Mouse (Mus musculus) adipocyte (in vitro differentiated cells): Measurements from ENCODE around the gene Mrpl4.

Experiments
- DNase-seq: peaks from one replicate; pipeline ENCODE4 v3.0.0-alpha.2; 2016; ENCODE audit warnings: low spot score

The Mrpl4 gene

DNA sequence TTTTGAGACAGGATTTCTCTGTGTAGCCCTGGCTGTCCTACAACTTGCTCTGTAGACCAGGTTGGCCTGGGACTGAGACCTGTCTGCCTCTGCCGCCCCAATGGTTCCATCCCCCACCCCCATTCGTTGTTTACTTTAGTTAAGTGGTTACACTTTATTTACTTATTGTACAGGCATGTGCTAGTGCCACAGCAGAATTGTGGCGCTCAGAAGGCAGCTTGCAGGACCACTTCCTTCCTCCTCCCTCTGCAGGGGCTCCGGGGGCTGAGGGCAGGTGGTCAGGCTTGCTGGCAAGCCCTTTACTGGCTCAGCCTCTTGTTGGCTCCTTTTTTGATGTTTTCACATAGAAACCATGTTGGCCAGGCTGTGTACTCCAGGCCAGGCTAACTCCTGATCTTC is 14.6 kb downstream of the Mrpl4 start:
- no peak for DNase-seq

GRCm38 (mm10) chr9:21018600-21018999 is 16.1 kb downstream of the Mrpl4 start:
- no peak for DNase-seq

- DNase-seq, result no peak
These were observed 18.8 kb downstream of the Mrpl4 start for GRCm38 (mm10) chr9:21021363-21021762.

DNA sequence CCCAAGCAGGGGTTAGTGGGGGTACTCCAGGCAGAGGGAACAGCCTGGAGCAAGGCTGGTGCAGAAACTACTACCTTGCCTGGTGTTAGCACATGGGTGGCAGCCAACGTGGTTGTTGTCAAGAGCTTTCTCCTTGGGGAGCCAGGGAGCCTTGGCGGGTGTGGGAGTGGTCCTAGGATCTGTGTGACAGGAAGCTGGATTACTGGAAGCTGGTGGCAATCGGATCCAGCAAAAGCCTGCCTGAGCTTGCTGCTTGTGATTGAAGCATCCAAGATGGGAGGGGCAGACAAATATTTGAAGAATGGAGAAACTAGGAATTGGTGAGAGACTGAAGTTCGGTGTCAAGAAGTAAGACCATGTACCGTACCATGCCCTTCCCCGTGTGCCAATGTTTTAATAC is 19.8 kb downstream of the Mrpl4 start:
- peak; percentile 23 for DNase-seq

DNA sequence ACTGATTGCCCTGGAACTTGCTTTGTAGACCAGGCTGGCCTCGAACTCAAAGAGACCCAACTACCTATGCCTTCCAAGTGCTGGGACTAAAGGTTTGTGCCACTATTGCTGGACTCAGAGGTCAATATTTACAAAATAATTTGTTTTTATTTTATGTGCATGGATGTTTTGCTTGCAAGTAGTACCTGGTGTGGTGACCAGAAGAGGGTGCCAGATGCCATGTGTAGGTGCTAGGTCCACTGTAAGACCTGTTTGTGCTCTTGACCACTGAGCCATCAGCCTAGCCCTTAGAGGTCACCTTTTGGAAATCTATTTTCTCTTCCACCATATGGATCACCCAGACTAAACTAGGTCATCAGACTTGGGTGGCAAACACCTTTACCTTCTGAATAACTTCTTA is 20.2 kb downstream of the Mrpl4 start:
- no peak for DNase-seq

- no peak for DNase-seq
These were observed 22.8 kb downstream of the Mrpl4 start for GRCm38 (mm10) chr9:21025258-21025810.

- no peak for DNase-seq
These were observed 24.3 kb downstream of the Mrpl4 start for GRCm38 (mm10) chr9:21026849-21027248.

DNA sequence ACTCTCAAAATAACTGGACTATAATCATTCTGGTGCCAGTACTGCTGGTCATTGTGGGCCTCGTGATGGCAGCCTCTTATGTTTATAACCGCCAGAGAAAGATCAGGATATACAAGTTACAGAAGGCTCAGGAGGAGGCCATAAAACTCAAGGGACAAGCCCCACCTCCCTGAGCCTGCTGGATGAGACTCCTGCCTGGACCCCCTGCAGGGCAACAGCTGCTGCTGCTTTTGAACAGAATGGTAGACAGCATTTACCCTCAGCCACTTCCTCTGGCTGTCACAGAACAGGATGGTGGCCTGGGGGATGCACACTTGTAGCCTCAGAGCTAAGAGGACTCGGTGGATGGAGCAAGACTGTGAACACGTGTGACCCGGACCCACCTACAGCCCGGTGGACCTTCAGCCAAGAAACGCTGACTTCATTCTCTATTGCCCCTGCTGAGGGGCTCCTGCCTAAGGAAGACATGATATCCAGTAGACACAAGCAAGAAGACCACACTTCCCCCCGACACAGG is 25.3 kb downstream of the Mrpl4 start:
- DNase-seq, result no peak

GRCm38 (mm10) chr9:21028560-21029110 is 26.1 kb downstream of the Mrpl4 start:
- no peak for DNase-seq

- no peak for DNase-seq
These were observed 26.9 kb downstream of the Mrpl4 start, which contains the start of gene Icam4 for GRCm38 (mm10) chr9:21029291-21030054. Icam4 (plus strand) TSS chr9:21029373.

DNA sequence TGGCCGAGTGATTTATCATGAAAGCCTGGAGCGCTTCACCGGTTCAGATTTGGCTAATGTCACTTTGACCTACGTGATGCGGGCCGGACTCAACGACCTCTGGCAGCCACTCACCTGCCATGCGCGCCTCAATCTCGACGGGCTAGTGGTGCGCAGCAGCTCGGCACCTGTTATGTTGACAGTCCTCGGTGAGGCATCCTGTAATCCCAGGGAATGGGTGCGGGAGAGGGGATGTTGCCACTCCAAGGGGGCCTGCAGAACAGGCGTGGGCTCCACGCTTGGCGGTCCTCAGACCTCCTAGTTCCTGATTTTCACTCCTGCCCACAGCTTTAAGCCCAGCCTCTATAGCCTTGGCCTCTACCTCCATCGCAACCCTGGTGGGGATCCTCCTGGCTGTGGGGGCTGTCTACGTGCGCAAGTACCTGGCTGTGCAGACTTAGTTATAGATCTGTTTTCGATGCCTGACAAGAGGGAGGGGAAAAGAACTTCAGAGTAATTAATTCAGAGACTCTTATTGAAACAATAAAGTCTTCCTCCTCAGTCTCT is 27.6 kb downstream of the Mrpl4 start:
- no peak for DNase-seq

DNA sequence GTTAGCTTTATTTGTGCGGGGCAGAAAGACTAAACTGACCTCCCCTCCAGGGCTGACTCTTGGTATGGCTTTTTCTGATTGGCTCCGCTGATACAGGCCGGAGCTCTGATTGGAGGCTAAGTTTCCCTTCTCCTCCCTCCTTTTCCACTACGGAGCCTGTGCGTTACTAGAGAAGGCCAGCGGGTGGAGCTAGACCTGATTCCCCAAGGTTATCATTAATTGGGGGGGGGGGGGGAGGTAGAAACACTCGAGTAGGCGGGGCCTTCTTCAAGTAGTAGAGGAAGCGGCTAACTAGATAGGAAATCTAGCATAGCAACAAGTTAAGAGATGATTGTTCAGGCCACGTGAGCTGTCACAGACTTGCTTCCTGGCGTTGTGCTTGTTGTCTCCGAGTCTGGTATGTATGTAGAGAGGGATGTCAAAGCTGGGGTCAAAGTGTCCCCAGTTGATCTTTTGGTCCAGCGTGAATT is 28.3 kb downstream of the Mrpl4 start:
- DNase-seq, result peak; percentile 89

DNA sequence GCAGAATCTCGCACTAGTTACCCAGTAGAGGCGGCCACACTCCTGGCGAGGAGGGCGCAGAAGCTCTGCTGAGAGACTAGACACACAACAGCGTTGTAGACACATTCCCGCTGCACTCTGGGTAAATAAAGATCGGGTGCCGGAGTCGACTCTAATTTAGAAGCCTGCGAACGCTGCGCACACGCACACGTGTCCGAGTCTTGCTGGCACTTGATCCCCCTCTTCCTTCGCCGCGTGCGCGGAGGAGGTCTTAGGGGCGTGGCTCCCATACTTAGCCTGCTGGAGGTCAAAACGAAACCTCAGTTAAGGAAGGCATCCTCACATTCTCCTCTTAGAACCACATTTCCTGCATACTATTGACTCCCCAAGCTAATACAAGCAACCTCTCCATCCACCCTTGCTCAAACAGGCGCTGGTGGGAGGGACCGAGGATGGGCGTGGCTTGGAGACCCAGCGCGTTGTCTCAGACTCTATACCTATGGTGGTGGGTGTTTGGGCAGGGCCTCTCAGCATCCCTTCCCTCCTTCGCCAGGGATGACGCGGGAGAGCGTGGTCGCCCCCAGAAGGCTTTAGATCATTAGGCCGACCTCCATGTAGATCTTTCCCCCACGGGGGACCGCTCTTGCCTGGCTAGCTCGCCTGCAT is 28.8 kb downstream of the Mrpl4 start:
- DNase-seq, result no peak

- no peak for DNase-seq
These were observed 29.4 kb downstream of the Mrpl4 start, which contains the start of gene Icam5 for GRCm38 (mm10) chr9:21031896-21032351. Icam5 (plus strand) TSS chr9:21032073.

GRCm38 (mm10) chr9:21032491-21032890 is 30.0 kb downstream of the Mrpl4 start:
- no peak for DNase-seq

GRCm38 (mm10) chr9:21033136-21033535 is 30.6 kb downstream of the Mrpl4 start:
- DNase-seq, result peak; percentile 75

- DNase-seq, result no peak
These were observed 32.0 kb downstream of the Mrpl4 start for GRCm38 (mm10) chr9:21034481-21035085.

DNA sequence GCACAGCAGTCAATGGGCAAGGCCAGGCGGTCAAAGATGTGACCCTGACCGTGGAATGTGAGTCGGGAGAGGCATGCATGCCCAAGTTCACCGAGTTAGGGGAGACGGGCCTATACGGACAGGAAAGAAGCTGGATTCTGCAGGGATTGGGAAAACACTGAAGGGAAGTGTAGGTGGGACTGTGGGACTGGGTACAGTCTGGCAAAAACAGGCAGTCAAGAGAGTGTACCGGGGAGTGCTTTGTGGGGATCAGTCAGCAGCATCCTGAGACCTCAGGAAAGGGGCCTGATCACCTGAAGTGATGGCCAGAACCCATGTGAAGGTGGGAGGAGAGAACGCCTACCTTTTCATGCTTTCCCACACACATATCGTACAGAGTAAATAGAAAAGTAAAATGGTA is 33.0 kb downstream of the Mrpl4 start:
- DNase-seq, result no peak

DNA sequence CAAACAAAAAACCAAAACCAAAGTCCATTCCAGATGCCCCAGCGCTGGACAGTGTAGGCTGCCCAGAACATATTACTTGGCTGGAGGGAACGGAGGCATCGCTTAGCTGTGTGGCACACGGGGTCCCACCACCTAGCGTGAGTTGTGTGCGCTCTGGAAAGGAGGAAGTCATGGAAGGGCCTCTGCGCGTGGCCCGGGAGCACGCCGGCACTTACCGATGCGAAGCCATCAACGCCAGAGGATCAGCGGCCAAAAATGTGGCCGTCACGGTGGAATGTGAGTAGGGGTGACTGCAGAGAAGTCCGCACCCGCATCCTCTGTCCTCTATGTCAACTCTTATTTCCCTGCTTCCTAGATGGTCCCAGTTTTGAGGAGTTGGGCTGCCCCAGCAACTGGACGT is 33.6 kb downstream of the Mrpl4 start:
- no peak for DNase-seq

DNA sequence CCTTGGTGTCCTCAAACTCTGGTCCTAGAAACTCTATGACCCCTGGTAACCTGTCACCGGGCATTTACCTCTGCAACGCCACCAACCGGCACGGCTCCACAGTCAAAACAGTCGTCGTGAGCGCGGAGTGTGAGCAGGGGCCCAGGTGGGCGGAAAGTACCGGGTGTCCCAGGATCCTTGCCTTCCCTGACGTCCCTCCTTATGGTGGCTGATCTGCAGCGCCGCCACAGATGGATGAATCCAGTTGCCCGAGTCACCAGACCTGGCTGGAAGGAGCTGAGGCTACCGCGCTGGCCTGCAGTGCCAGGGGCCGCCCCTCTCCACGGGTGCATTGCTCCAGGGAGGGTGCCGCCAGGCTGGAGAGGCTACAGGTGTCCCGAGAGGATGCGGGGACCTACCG is 34.1 kb downstream of the Mrpl4 start:
- no peak for DNase-seq

DNA sequence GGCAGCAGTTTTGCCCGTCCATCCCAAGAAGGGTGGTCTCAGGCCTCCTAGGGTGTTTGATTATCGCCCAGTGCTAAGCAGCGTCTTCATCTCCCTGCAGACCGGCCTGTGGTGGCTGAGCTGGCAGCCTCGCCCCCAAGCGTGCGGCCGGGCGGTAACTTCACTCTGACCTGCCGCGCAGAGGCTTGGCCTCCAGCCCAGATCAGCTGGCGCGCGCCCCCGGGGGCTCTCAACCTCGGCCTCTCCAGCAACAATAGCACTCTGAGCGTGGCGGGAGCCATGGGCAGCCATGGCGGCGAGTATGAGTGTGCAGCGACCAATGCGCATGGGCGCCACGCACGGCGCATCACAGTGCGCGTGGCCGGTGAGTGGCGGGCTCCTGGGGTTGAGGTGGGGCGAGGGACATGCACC is 34.9 kb downstream of the Mrpl4 start:
- no peak for DNase-seq

GRCm38 (mm10) chr9:21039779-21040178 is 37.2 kb downstream of the Mrpl4 start:
- DNase-seq, result no peak
